Mouse (Mus musculus) frontal cortex, postnatal 14 days (tissue): ENCODE data around the gene Iqcf3.
"Not testable (repeated sequence)": the region's sequence is repeated elsewhere in the genome, so short reads cannot be mapped to it uniquely, and the experiment has no call there.

Experiments used
- DNase-seq, 2 experiments: peaks; one replicate each; pipeline ENCODE4 v3.0.0; 2022; ENCODE audit warnings: low spot score in 2 of 2

Gene Iqcf3

GRCm38 (mm10) chr9:106509356-106509755 is 52.1 kb downstream of the Iqcf3 start:
- DNase-seq, result no peak

DNA sequence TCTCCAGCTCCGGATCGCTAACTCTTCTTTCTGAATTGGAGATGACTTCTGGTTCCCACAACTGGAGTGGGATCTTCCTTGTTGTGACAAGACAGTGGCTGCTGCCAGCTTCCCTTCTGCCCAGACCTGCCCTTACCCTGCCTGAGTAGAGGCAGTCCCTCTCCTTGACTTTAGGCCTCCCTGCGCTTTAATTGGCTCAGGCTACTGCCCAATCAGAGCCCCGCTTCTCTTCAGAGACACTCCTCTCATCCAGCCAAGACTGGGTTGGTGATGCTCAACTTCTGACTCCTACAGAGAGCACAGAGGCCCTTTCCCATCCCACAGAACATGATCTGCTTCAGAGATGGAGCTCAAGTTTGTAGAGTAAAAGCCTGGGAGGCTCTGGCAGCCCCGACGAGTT is 57.2 kb downstream of the Iqcf3 start:
- DNase-seq, result no peak

DNA sequence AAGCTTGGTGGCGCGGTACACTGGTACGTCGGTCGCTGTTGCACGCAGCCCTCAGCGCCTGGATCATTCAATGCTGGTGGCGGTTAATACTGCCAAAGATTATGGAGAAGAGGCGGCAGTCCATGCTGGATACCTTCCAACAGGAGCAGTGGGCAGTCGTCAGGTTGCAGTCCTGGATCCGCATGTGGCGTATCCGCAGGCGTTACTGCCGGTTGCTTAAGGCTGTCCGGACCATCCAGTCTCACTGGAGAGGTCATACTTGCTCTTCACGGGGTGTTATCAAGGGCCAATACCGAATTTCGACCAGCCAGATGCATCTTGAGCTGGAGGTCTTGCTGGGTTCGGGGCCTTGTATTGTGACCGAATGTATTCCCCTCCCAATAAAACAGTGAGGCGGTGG is 59.6 kb downstream of the Iqcf3 start:
- no peak for DNase-seq

DNA sequence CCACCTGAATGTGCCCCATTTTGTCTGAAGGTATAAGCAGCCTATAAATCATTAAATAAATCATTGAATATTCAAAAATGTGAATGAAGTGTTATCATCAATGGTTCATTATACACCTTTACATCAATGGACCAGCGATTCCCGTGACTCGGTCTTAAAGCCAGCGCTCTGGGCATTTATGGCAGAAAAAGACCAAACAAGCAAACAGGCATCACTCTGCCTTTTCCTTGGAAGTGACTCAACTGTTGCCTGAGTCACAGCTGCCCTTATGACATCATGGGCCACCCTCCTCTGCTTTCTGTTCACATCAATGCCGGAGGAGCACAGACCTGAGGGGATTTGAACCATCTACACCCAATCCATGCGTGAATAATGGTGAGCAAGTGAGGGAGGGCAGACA is 61.8 kb downstream of the Iqcf3 start, which contains the start of gene Iqcf1:
Gene Iqcf1, plus strand, starts transcription at position 301 of the 400 bp plus-strand sequence.
- DNase-seq, result no peak

- DNase-seq, result not testable (repeated sequence)
Observed at GRCm38 (mm10) chr9:106487602-106488001, 73.8 kb downstream of the Iqcf3 start.

DNA sequence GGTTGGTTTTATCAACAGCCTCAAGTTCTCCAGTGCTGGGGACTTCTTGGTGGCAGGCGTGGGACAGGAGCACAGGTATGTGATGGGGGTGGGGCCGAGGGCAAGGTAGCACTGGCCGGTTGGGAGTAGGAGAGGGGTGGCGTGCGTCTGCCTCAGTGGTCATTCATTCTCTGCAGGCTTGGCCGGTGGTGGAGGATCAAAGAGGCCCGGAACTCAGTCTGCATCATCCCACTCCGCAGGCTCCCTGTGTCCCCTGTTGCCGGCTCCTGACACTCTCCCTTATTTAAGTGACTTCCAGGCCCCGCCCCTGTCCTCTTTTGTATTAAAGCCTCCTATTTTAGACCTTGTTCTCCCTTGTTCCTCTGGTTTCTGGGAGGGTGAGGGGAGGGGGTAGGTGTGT is 76.4 kb downstream of the Iqcf3 start:
- DNase-seq, result peak in 1 of 2 experiments; percentile 2

GRCm38 (mm10) chr9:106483606-106484005 is 77.8 kb downstream of the Iqcf3 start:
- peak in 1 of 2 experiments; percentile 2 for DNase-seq

DNA sequence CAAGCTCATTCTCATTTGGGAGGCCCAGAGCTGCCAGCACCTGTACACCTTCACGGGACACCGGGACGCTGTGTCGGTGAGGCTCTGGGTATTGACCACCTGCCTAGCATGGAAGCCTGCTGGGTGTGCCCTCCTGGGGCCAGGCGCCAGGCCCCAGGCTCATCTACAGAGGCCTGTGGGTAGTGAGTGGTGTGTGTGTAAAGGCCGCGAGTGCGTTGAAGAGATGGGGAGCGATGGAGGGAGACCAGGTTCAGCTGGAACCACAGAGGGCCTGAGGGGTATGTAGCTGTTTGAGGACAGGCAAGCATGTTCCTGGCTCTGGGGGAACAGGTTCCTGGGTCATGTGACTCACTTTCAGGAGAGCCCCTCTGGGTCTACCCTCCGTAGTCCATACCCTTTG is 78.3 kb downstream of the Iqcf3 start:
- no peak for DNase-seq

DNA sequence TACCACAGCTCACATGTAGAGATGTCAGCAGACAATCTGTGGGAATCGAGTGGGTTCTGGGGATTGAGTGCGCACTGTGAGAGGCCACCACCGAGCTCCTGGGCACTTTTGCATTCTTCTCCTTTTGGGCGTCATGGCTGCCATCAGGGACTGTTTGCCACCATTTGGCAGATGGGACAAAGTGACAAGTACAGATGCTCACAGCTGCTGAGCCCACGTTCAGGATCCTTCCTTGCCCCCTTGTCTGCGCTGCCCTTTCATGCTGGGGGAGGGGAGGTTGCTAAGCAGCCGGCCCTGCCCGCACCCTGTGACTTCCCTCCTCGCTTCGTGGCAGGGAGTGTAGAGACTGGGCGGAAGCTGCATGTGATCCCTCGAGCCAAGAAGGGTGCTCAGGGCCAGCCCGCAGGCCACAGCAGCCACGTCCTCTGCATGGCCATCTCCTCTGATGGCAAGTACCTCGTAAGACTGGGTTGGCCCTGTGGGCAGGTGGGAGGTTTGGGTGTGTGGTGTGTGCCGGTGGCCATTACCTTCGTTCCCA is 78.8 kb downstream of the Iqcf3 start:
- DNase-seq, result peak in 1 of 2 experiments; percentile 1

- DNase-seq, result peak in 1 of 2 experiments; percentile 2
Observed at GRCm38 (mm10) chr9:106481676-106482075, 79.8 kb downstream of the Iqcf3 start.

DNA sequence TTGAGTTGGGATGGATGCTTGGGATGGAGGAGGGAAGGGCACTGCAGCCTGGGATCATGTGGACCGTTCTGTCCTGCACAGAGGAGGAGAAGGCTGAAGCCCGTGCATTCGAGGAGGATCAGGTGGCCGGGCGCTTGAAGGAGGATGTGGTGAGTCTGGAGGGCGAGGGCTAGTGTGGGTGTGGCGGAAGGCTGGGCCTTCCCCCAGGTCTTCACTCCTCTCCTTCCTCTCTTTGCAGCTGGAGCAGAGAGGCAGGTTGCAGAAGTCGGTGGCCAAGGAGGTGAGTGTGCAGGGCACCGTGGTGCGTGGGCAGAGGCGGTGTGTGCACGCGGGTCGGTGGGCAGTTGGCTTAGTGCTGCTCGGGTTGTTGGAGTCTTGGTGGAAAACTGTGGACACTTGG is 80.4 kb downstream of the Iqcf3 start:
- peak in 1 of 2 experiments; percentile 2 for DNase-seq

- DNase-seq, result peak in 1 of 2 experiments; percentile 1
Observed at GRCm38 (mm10) chr9:106480541-106480940, 80.9 kb downstream of the Iqcf3 start.

GRCm38 (mm10) chr9:106478101-106478500 is 83.3 kb downstream of the Iqcf3 start:
- DNase-seq, result peak in 1 of 2 experiments; percentile 2

GRCm38 (mm10) chr9:106477649-106478048 is 83.8 kb downstream of the Iqcf3 start:
- peak in 1 of 2 experiments; percentile 2 for DNase-seq

DNA sequence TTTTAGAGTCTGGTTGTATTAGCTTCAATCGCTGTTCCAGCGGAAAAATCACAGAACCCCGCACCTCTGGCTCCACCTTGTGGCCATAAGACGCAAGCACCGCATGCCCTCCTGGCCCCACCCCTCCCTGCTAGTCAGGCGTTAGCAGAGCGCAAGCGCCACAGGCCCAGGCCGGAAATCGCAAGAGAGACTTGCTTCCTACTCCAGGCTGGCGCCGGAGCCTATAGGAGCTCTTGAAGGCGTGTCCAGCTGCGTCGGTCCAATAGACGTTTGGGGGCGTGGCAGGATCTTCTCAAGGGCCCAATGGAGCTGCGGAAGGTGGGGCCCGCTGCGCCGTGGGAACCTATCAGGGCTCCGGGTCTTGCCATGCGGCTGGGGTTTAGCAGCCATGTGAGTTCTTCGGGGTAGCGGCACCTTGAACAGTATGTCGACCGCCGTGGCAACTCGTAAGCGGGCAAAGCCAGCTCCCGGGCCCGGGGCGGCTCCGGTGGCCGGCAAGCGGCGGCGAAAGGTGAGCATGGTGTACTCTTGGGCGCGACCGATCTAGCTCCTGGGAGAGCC is 84.4 kb downstream of the Iqcf3 start, which contains the start of gene Parp3:
Gene Parp3, minus strand, starts transcription at position 26 of the 561 bp plus-strand sequence.
- DNase-seq, result peak; percentile 99 to 100

DNA sequence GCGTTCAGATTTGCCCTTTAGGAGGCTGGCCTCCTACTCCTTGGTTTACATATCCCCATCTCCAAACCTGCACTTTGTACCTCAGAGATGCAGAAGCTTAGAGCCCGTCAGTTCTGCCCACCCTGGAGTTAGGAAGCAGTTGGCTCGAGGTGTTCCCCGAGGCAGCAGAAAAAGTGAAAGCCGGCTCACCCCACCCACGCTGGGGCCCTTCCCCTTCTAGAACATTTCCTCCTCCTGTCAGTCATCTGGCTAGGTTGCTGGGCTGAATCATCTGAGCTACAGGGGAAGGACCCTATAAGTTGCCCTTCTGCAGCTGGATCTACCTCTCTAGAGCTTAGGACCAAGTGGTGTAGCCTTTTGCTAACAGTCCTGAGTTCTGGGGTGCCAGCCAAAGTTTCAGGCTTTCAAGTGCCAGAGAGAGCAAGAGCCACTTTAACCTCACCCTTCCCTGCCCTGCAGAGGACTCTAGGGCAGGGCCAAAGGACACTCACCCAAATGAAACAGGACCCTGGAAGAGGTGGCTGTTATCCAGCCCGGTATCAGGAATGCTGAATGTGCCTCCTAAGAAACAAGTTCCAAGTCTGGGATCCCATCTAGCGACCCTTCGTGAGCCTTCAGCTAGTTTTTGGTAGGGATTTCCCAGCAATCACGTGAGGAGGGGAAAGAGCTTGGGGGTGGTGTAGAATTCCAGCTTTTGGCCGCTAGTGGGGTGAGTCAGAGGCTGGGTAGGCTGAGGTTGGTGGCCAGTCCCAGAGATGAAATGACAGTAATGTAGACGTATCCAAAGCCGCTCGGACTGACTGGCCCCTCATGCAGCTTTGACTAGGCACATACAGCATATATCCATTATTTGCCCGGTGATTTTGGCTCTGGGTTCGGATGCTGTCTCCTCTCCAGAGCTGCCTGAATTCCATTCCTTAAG is 85.2 kb downstream of the Iqcf3 start:
- peak; percentile 21 for DNase-seq

DNA sequence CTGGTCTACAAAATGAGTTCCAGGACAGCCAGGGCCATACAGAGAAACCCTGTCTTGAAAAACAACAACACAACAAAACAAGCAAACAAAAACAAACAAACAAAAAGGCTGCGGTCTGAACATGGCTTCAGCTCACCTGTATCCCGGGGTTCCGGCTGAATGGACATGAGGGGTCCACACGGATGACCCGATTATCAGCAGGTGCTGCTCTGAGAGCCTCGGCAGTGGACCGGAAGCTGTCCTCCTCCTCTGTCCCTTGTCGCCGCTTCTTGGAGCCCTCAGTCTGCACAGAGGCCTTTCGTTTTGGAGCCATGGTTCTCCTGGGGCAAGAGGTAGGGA is 85.8 kb downstream of the Iqcf3 start, which contains the start of gene Rrp9:
Gene Rrp9, plus strand, starts transcription at position 301 of the 339 bp plus-strand sequence.
- DNase-seq, result peak in 1 of 2 experiments; percentile 6

DNA sequence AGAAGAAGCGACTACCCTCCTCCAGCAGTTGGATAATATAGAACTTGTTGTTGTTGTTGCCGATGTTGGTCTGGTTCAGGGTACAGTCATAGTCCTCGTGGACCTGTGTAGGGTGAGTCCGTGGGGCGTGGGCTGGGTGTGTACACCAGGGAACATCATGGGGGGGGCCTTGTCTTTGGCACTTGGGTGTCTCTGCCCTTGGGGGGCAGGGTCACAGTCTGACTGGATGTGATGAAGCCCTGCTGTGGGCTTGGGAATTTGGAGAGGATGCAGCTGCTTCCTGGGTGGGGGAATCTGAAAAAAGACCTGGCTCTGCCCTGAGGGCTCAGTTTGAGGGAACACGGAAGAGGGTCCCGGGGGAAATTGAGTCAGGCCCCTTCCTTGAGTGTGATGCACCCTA is 86.4 kb downstream of the Iqcf3 start:
- peak; percentile 3 to 12 for DNase-seq

GRCm38 (mm10) chr9:106474456-106474855 is 87.0 kb downstream of the Iqcf3 start:
- peak; percentile 20 to 35 for DNase-seq

- peak in 1 of 2 experiments; percentile 4 for DNase-seq
Observed at GRCm38 (mm10) chr9:106473753-106474105, 87.7 kb downstream of the Iqcf3 start.

DNA sequence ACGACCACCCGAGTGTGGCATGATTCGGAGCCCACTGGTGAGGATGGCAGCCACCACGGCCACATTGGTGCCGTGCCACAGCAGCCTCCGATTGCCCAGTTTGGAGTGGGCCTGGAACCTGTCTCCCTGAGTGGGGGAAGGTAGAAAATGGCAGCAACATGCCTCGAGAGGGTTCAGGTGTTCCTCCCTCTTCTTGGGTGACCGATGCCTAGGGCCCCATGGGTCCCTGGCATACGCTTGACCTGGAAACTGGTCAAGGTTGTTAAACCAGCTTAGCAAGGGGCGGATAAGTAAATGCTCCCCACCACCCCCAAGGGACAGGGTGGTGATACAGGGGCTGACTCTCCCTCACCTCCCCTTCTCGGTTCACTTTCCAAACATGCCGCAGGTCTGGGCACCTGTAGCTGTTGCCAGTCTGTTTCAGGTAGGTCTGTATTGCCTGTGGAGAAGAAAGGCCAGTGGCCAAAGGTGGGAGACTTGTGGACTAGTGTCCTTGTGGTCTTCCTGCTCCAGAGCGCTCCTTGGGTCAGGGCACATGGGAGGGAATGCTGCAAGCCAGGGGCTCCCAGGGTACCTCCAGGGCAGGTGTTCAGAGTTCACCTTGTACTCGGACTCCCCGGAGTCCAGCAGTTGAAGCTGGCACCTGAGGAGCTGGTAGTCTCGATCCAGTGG is 88.2 kb downstream of the Iqcf3 start:
- peak; percentile 2 to 7 for DNase-seq

- DNase-seq, result peak in 1 of 2 experiments; percentile 9
Observed at GRCm38 (mm10) chr9:106472321-106472720, 89.1 kb downstream of the Iqcf3 start.
